In the genomic region with DNA sequence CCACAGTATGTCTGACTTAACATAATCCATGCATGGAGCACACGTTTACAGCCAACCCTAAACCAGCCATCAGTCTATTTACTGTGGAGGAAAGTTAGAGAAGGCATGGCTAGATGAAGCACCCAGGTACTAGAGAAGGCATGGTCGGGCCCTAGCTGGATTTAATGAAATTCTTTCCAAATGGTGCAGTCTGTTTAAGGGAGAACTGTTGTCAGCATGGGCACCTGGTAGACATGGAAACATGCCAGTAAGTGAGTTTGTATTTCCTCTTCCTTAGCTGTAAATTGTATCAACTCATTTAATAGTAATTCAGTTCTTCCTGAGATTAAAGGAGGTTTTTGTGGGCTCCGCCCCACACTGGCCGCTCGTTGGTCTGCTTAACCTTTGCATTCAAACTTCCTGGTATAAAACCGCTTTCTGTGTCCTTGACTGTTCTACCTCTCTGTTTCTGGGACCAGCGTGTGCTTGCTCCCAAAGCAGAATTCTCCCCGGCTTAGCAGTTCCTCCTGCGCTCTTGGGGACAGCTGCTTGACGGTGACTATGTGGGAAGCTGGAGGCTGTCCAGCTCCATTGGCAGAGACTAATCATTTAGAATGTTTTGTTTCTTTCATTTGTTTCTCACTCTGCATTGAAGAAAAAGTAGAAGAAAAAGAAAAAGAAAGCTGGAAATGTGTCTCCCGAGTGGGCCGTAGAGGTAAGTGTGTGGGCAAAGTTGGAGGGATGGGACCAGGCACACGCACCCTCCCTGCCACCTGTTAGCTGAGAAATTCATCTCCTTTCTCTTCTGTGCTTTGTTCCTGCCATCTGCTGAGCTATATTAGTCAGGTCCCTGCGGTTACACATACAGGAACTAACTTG, we compare ENCODE assay signal across 9 mouse cellular contexts.
DNase-seq lines count a peak whose midpoint lies in the region; ATAC-seq and TF ChIP-seq lines count a peak whose summit lies in the region.
"Had no signal": no experiment of that assay in that cellular context is flagged by ENCODE, and none has a peak within 500 bp of the region (broad histone marks: within the 10 kb centered on the region; RNA-seq: fewer than 3 reads in every experiment).

No protein-coding gene starts in this region.

- TF ChIP-seq CTCF in brain, embryonic 14.5 days (IDR thresholded peaks at IDR 0.05; ENCODE audit: borderline replicate concordance, extremely low read depth, insufficient read depth, insufficient read length), result no peak

- H3K27me3 ChIP-seq in forebrain, embryonic 14.5 days (replicated peaks; ENCODE audit: control insufficient read depth, insufficient read depth, low read length), result no peaks in the 10 kb centered on the region
- H3K27me3 ChIP-seq in forebrain, embryonic 11.5 days (ENCODE audit: control insufficient read depth, insufficient read depth, low read length), result peaks cover 2% of the 10 kb centered on the region; the same call in 1 of the 2 replicates
- H3K27me3 ChIP-seq: neural tube, embryonic 12.5 days had no signal

- no peak overlapping the region for H3K9ac ChIP-seq in forebrain, embryonic 14.5 days (ENCODE audit: low read length)
- H3K9ac ChIP-seq in forebrain, embryonic 11.5 days (ENCODE audit: low read length), result no peak overlapping the region
- H3K9ac ChIP-seq: neural tube, embryonic 12.5 days had no signal

- peak; percentile 68 for ATAC-seq in forebrain, embryonic 14.5 days
- ATAC-seq in forebrain, embryonic 11.5 days (replicated peaks; ENCODE audit: low FRiP score), result no peak

- H3K9me3 ChIP-seq in forebrain, embryonic 14.5 days (replicated peaks; ENCODE audit: control insufficient read depth, low read length), result no peaks in the 10 kb centered on the region
- H3K9me3 ChIP-seq in forebrain, embryonic 11.5 days (ENCODE audit: control insufficient read depth, low read length), result no peaks in the 10 kb centered on the region
- H3K9me3 ChIP-seq: neural tube, embryonic 12.5 days had no signal

- no peak for TF ChIP-seq POLR2A in brain, embryonic 14.5 days (IDR thresholded peaks at IDR 0.05; ENCODE audit: borderline replicate concordance, extremely low read depth, insufficient read depth, insufficient read length, poor library complexity, severe bottlenecking)

- peak overlapping the region; percentile 44; the same call in 1 of the 2 replicates for H3K27ac ChIP-seq in forebrain, embryonic 14.5 days (ENCODE audit: low read depth, low read length)
- no peak overlapping the region for H3K27ac ChIP-seq in forebrain, embryonic 11.5 days (ENCODE audit: low read depth, low read length)
- H3K27ac ChIP-seq: neural tube, embryonic 12.5 days had no signal

- H3K4me3 ChIP-seq in forebrain, embryonic 14.5 days (ENCODE audit: low read depth, low read length), result no peak overlapping the region
- no peak overlapping the region for H3K4me3 ChIP-seq in forebrain, embryonic 11.5 days (ENCODE audit: low read depth, low read length)
- H3K4me3 ChIP-seq: neural tube, embryonic 12.5 days had no signal

- no peaks in the 10 kb centered on the region for H3K36me3 ChIP-seq in forebrain, embryonic 14.5 days (ENCODE audit: control insufficient read depth, insufficient read depth, low read length)
- H3K36me3 ChIP-seq in forebrain, embryonic 11.5 days (ENCODE audit: control insufficient read depth, insufficient read depth, low read length), result no peaks in the 10 kb centered on the region
- H3K36me3 ChIP-seq: neural tube, embryonic 12.5 days had no signal

- no peak overlapping the region for H3K4me2 ChIP-seq in forebrain, embryonic 14.5 days (ENCODE audit: low read length)
- no peak overlapping the region for H3K4me2 ChIP-seq in forebrain, embryonic 11.5 days (ENCODE audit: low read depth, low read length, severe bottlenecking)
- H3K4me2 ChIP-seq: neural tube, embryonic 12.5 days had no signal

- 49% methylated on average over 14 of the region's 14 CpGs for WGBS in forebrain, embryonic 14.5 days
- WGBS in forebrain, embryonic 11.5 days, result 87% methylated on average over 14 of the region's 14 CpGs

- H3K4me1 ChIP-seq in forebrain, embryonic 14.5 days (ENCODE audit: control insufficient read depth, insufficient read depth, low read length), result peaks cover 9% of the 10 kb centered on the region; the same call in 1 of the 2 replicates
- no peaks in the 10 kb centered on the region; the same call in 1 of the 2 replicates for H3K4me1 ChIP-seq in forebrain, embryonic 11.5 days (replicated peaks; ENCODE audit: control insufficient read depth, insufficient read depth, low read length)
- H3K4me1 ChIP-seq: neural tube, embryonic 12.5 days had no signal

- peak; percentile 73 for DNase-seq in forebrain, embryonic 14.5 days (ENCODE audit: low spot score)
- DNase-seq in forebrain, embryonic 11.5 days (ENCODE audit: low spot score), result no peak
- peak; percentile 85 for DNase-seq in brain, embryonic 14.5 days (ENCODE audit: low read depth)
- peak; percentile 77 to 84 for DNase-seq in frontal cortex, postnatal 36 days (ENCODE audit: low spot score in 2 of 2)
- peak; percentile 78 to 87 for DNase-seq in left cerebral cortex, postnatal 36 days (ENCODE audit: low spot score in 2 of 2)
- no peak for DNase-seq in embryo, embryonic 9.5 days (ENCODE audit: extremely low spot score)
- DNase-seq in testis, postnatal 14 days (ENCODE audit: low spot score), result no peak
- no peak for DNase-seq in urinary bladder, adult 2 months (ENCODE audit: low spot score)

- intact Hi-C loops in left cerebral cortex, postnatal 36 days (cut with DNase I), result loop anchor here (5.0 kb wide), 1 partner anchor 96 kb away; the partner anchor contains the start of gene St6galnac5

Comparison
In these comparisons a context has a peak if more than half of its experiments do, and no peak if none do; other contexts are left out.
1. DNase-seq: peak in forebrain, embryonic 14.5 days (single experiment), brain, embryonic 14.5 days (single experiment), frontal cortex, postnatal 36 days (2 of 2) and left cerebral cortex, postnatal 36 days (2 of 2); none in forebrain, embryonic 11.5 days (single experiment), embryo, embryonic 9.5 days (single experiment), testis, postnatal 14 days (single experiment) and urinary bladder, adult 2 months (single experiment).